Mouse (Mus musculus) urinary bladder, postnatal 25 days (tissue): ENCODE results near the gene Npm1.

Source experiments
- DNase-seq: peaks from one replicate; pipeline ENCODE4 v3.0.0; 2022; ENCODE audit warnings: low spot score

Npm1 gene

GRCm38 (mm10) chr11:33180701-33181116 lies 17.7 kb upstream of the Npm1 start:
- DNase-seq = no peak

GRCm38 (mm10) chr11:33179802-33180201 lies 16.8 kb upstream of the Npm1 start:
- no peak for DNase-seq

- DNase-seq = peak; percentile 15
These were observed 13.7 kb upstream of the Npm1 start for GRCm38 (mm10) chr11:33176525-33177245.

- no peak for DNase-seq
These were observed 12.8 kb upstream of the Npm1 start for GRCm38 (mm10) chr11:33175768-33176167.

GRCm38 (mm10) chr11:33170489-33170888 lies 7.5 kb upstream of the Npm1 start:
- peak; percentile 49 for DNase-seq

- peak; percentile 70 for DNase-seq
These were observed 602 bp downstream of the Npm1 start for GRCm38 (mm10) chr11:33162211-33162997.

GRCm38 (mm10) chr11:33159741-33160140 lies 3.3 kb downstream of the Npm1 start:
- no peak for DNase-seq

GRCm38 (mm10) chr11:33157453-33158196 lies 5.4 kb downstream of the Npm1 start:
- DNase-seq = no peak

GRCm38 (mm10) chr11:33156436-33157015 lies 6.5 kb downstream of the Npm1 start:
- no peak for DNase-seq

- DNase-seq = no peak
These were observed 8.5 kb downstream of the Npm1 start for GRCm38 (mm10) chr11:33154459-33154858.

- DNase-seq = no peak
These were observed 10.0 kb downstream of the Npm1 start for GRCm38 (mm10) chr11:33152997-33153396.

- DNase-seq = no peak
These were observed 11.2 kb downstream of the Npm1 start for GRCm38 (mm10) chr11:33151780-33152145.

- no peak for DNase-seq
These were observed 11.8 kb downstream of the Npm1 start for GRCm38 (mm10) chr11:33151128-33151779.

GRCm38 (mm10) chr11:33150364-33150763 lies 12.6 kb downstream of the Npm1 start:
- no peak for DNase-seq

GRCm38 (mm10) chr11:33149453-33149852 lies 13.6 kb downstream of the Npm1 start:
- DNase-seq = no peak

- no peak for DNase-seq
These were observed 13.9 kb downstream of the Npm1 start for GRCm38 (mm10) chr11:33149088-33149436.

- DNase-seq = peak; percentile 57
These were observed 14.5 kb downstream of the Npm1 start for GRCm38 (mm10) chr11:33148338-33149087.

GRCm38 (mm10) chr11:33147572-33148337 lies 15.3 kb downstream of the Npm1 start:
- DNase-seq = peak; percentile 29

GRCm38 (mm10) chr11:33147171-33147571 lies 15.8 kb downstream of the Npm1 start, which contains the start of gene Fgf18:
Fgf18 (minus strand) TSS chr11:33147400.
- DNase-seq = no peak

- peak; percentile 24 for DNase-seq
These were observed 16.3 kb downstream of the Npm1 start for GRCm38 (mm10) chr11:33146651-33147131.
